In genomic region chr1:93689901-93690496, GRCm38 (mm10) we compare ENCODE assay signal across 23 mouse cellular contexts. TPM values are rescaled to one million over a fixed set of nuclear protein-coding genes. Genes with fewer than 3 reads are reported as not detected.
DNase-seq lines count a peak whose midpoint lies in the region; ATAC-seq and TF ChIP-seq lines count a peak whose summit lies in the region.
"Had no signal": no experiment of that assay in that cellular context is flagged by ENCODE, and none has a peak within 500 bp of the region (broad histone marks: within the 10 kb centered on the region; RNA-seq: fewer than 3 reads in every experiment).

No protein-coding gene starts in this region.

- H3K9ac ChIP-seq in forebrain, embryonic 11.5 days (ENCODE audit: low read length), result no peak overlapping the region
- no peak overlapping the region for H3K9ac ChIP-seq in forebrain, postnatal 0 days
- H3K9ac ChIP-seq in midbrain, embryonic 11.5 days (ENCODE audit: low read length), result no peak overlapping the region
- no peak overlapping the region for H3K9ac ChIP-seq in ES-E14 (ENCODE audit: insufficient read depth, low read depth, low read length, poor library complexity, severe bottlenecking)
- H3K9ac ChIP-seq: embryonic facial prominence, embryonic 12.5 days; forebrain, embryonic 12.5 days had no signal

- no peak overlapping the region for H3K4me3 ChIP-seq in forebrain, embryonic 11.5 days (ENCODE audit: low read depth, low read length)
- H3K4me3 ChIP-seq in forebrain, postnatal 0 days (ENCODE audit: low read depth, low read length), result no peak overlapping the region
- H3K4me3 ChIP-seq in midbrain, embryonic 11.5 days (ENCODE audit: low read depth, low read length), result no peak overlapping the region
- no peak overlapping the region for H3K4me3 ChIP-seq in midbrain, embryonic 10.5 days
- H3K4me3 ChIP-seq in ES-E14 (ENCODE audit: insufficient read depth in 1 of 2, low read depth in 1 of 2, low read length in 2 of 2, poor library complexity in 1 of 2, severe bottlenecking in 1 of 2), result no peak overlapping the region
- H3K4me3 ChIP-seq: embryonic facial prominence, embryonic 10.5 days; embryonic facial prominence, embryonic 12.5 days; forebrain, embryonic 12.5 days had no signal

- peak; percentile 37 for DNase-seq in forebrain, embryonic 11.5 days (ENCODE audit: low spot score)
- DNase-seq in forebrain, postnatal 0 days, result no peak
- DNase-seq in midbrain, embryonic 11.5 days (ENCODE audit: low spot score, missing footprints), result peak; percentile 33
- DNase-seq in midbrain, embryonic 10.5 days (ENCODE audit: low spot score), result no peak
- no peak for DNase-seq in ES-E14 (ENCODE audit: low read depth, low spot score)
- DNase-seq in spleen, postnatal 4 days (ENCODE audit: low spot score in 2 of 2), result no peak
- DNase-seq: adrenal gland, adult 8-10 months; adrenal gland, postnatal 14 days; adrenal gland, postnatal 36 days; B cell, adult 2 months; cerebellum, adult 11-12 months; cerebellum, adult 2 months; cerebellum, adult 9-10 months; cerebellum, postnatal 10 days; cerebellum, postnatal 25 days had no signal

- in situ Hi-C loops in ES-E14 (cut with MboI; ENCODE audit: low sequenced_read_pairs in 2 of 2, unreplicated experiment in 2 of 2), result no loop called here

- no peaks in the 10 kb centered on the region for H3K4me1 ChIP-seq in forebrain, embryonic 11.5 days (replicated peaks; ENCODE audit: control insufficient read depth, insufficient read depth, low read length)
- peaks cover 16% of the 10 kb centered on the region for H3K4me1 ChIP-seq in forebrain, postnatal 0 days (ENCODE audit: insufficient read depth)
- H3K4me1 ChIP-seq in midbrain, embryonic 11.5 days (ENCODE audit: control insufficient read depth, insufficient read depth, low read length), result no peaks in the 10 kb centered on the region
- H3K4me1 ChIP-seq in midbrain, embryonic 10.5 days, result peaks cover 22% of the 10 kb centered on the region
- peaks cover 0 to 7% of the 10 kb centered on the region in 2 experiments; a peak in 1 of 4 replicates for H3K4me1 ChIP-seq in ES-E14 (ENCODE audit: control insufficient read depth in 2 of 2, insufficient read depth in 2 of 2, low read length in 2 of 2, poor library complexity in 1 of 2)

- no peak overlapping the region for H3K27ac ChIP-seq in forebrain, embryonic 11.5 days (ENCODE audit: low read depth, low read length)
- no peak overlapping the region for H3K27ac ChIP-seq in forebrain, postnatal 0 days (ENCODE audit: low read depth, low read length)
- no peak overlapping the region for H3K27ac ChIP-seq in midbrain, embryonic 11.5 days (ENCODE audit: low read depth, low read length)
- no peak overlapping the region for H3K27ac ChIP-seq in midbrain, embryonic 10.5 days (replicated peaks)
- H3K27ac ChIP-seq in ES-E14 (ENCODE audit: insufficient read depth, low read depth, low read length, poor library complexity, severe bottlenecking), result no peak overlapping the region
- H3K27ac ChIP-seq: embryonic facial prominence, embryonic 10.5 days; embryonic facial prominence, embryonic 12.5 days; forebrain, embryonic 12.5 days had no signal

- no peak for TF ChIP-seq CTCF in forebrain, postnatal 0 days (IDR thresholded peaks at IDR 0.05; ENCODE audit: low read depth)

- no peak overlapping the region for H3K4me2 ChIP-seq in forebrain, embryonic 11.5 days (ENCODE audit: low read depth, low read length, severe bottlenecking)
- H3K4me2 ChIP-seq in forebrain, postnatal 0 days (ENCODE audit: low read depth), result no peak overlapping the region
- H3K4me2 ChIP-seq in midbrain, embryonic 11.5 days, result no peak overlapping the region
- H3K4me2 ChIP-seq: embryonic facial prominence, embryonic 12.5 days; forebrain, embryonic 12.5 days had no signal

- WGBS in forebrain, embryonic 11.5 days, result 80% methylated on average over 7 of the region's 7 CpGs
- 81% methylated on average over 7 of the region's 7 CpGs for WGBS in forebrain, postnatal 0 days
- 86% methylated on average over 7 of the region's 7 CpGs for WGBS in midbrain, embryonic 11.5 days
- 82% methylated on average over 7 of the region's 7 CpGs for WGBS in midbrain, embryonic 10.5 days

- no peaks in the 10 kb centered on the region for H3K9me3 ChIP-seq in forebrain, embryonic 11.5 days (ENCODE audit: control insufficient read depth, low read length)
- H3K9me3 ChIP-seq in forebrain, postnatal 0 days (ENCODE audit: low read length), result no peaks in the 10 kb centered on the region
- H3K9me3 ChIP-seq in midbrain, embryonic 11.5 days (ENCODE audit: control insufficient read depth, low read length), result no peaks in the 10 kb centered on the region
- no peaks in the 10 kb centered on the region for H3K9me3 ChIP-seq in midbrain, embryonic 10.5 days (replicated peaks)
- no peaks in the 10 kb centered on the region for H3K9me3 ChIP-seq in ES-E14 (ENCODE audit: control insufficient read depth, insufficient read depth, low read depth, low read length)
- H3K9me3 ChIP-seq: embryonic facial prominence, embryonic 10.5 days; embryonic facial prominence, embryonic 12.5 days; forebrain, embryonic 12.5 days had no signal

- ATAC-seq in forebrain, embryonic 11.5 days (replicated peaks; ENCODE audit: low FRiP score), result no peak
- no peak for ATAC-seq in forebrain, postnatal 0 days
- ATAC-seq in midbrain, embryonic 11.5 days (ENCODE audit: low FRiP score), result no peak
- ATAC-seq: activated CD4-positive, CD25-positive, alpha-beta regulatory T cell, adult 4 months; CD4-positive, CD25-positive, alpha-beta regulatory T cell, adult 4 months; forebrain, embryonic 14.5 days; forebrain, embryonic 16.5 days; Patski had no signal

- H3K36me3 ChIP-seq in forebrain, embryonic 11.5 days (ENCODE audit: control insufficient read depth, insufficient read depth, low read length), result no peaks in the 10 kb centered on the region; the same call in 1 of the 2 replicates
- peaks cover 27% of the 10 kb centered on the region for H3K36me3 ChIP-seq in forebrain, postnatal 0 days (ENCODE audit: insufficient read depth)
- no peaks in the 10 kb centered on the region for H3K36me3 ChIP-seq in midbrain, embryonic 11.5 days (ENCODE audit: control insufficient read depth, insufficient read depth, low read length)
- peaks cover 31% of the 10 kb centered on the region for H3K36me3 ChIP-seq in midbrain, embryonic 10.5 days
- H3K36me3 ChIP-seq in ES-E14 (ENCODE audit: control insufficient read depth, insufficient read depth, low read length, poor library complexity, severe bottlenecking), result peaks cover 17% of the 10 kb centered on the region

- peaks cover 3% of the 10 kb centered on the region for H3K27me3 ChIP-seq in forebrain, embryonic 11.5 days (ENCODE audit: control insufficient read depth, insufficient read depth, low read length)
- no peaks in the 10 kb centered on the region for H3K27me3 ChIP-seq in forebrain, postnatal 0 days (ENCODE audit: insufficient read depth, low read length)
- H3K27me3 ChIP-seq in midbrain, embryonic 11.5 days (ENCODE audit: control insufficient read depth, insufficient read depth, low read length), result peaks cover 12% of the 10 kb centered on the region
- H3K27me3 ChIP-seq in midbrain, embryonic 10.5 days (ENCODE audit: low read depth, poor library complexity, severe bottlenecking), result peaks cover 28% of the 10 kb centered on the region
- H3K27me3 ChIP-seq: Patski had no signal

TF ChIP-seq in ES-E14, 5 proteins besides CTCF, POLR2A, EP300 and RAD21:
- TF ChIP-seq HCFC1 (IDR thresholded peaks at IDR 0.05; ENCODE audit: borderline replicate concordance, insufficient read depth, low read length) (no peak), ZNF384 (IDR thresholded peaks at IDR 0.05; ENCODE audit: low read depth, low read length) (peak; percentile 63), MAFK (IDR thresholded peaks at IDR 0.05; ENCODE audit: insufficient read depth, low read depth, low read length) (no peak), CHD2 (IDR thresholded peaks at IDR 0.05; ENCODE audit: low read depth, low read length) (no peak), ZC3H11A (IDR thresholded peaks at IDR 0.05; ENCODE audit: borderline replicate concordance, low read depth, low read length) (no peak)
TF ChIP-seq in ES-E14: peak in this region for 1.

RNA-seq across cellular contexts. Expression of gene Bok, which starts 4.5 kb away (rescaled TPM):
- 44.0 and 48.6 TPM in 2 replicates for polyA plus RNA-seq in forebrain, embryonic 11.5 days (2014; fragmentation: Nextera tagmentation; extraction: Ambion mirVana)
- 94.6 and 119 TPM in 2 replicates for total RNA-seq in forebrain, postnatal 0 days (2014; rRNA removed)
- 113 and 150 TPM in 2 replicates for polyA plus RNA-seq in forebrain, postnatal 0 days (2015; fragmentation: Nextera tagmentation; extraction: Ambion mirVana)
- polyA plus RNA-seq in midbrain, embryonic 11.5 days (2014; fragmentation: Nextera tagmentation; extraction: Ambion mirVana), result 26.6 and 31.3 TPM in 2 replicates
- 42.9 and 43.8 TPM in 2 replicates for polyA plus RNA-seq in midbrain, embryonic 10.5 days (2016; fragmentation: Nextera tagmentation; extraction: Ambion mirVana)
- 21.1 and 26.9 TPM in 2 replicates for total RNA-seq in ES-E14 (2012; rRNA removed)
- polyA plus RNA-seq: activated CD4-positive, CD25-positive, alpha-beta regulatory T cell, adult 4 months; CD4-positive, CD25-positive, alpha-beta regulatory T cell, adult 4 months had no signal

RNA-seq across cellular contexts. Expression of gene Stk25, which starts 31.5 kb away (rescaled TPM):
- polyA plus RNA-seq in forebrain, embryonic 11.5 days (2014; fragmentation: Nextera tagmentation; extraction: Ambion mirVana), result 186 and 206 TPM in 2 replicates
- 278 and 312 TPM in 2 replicates for total RNA-seq in forebrain, postnatal 0 days (2014; rRNA removed)
- 371 and 381 TPM in 2 replicates for polyA plus RNA-seq in forebrain, postnatal 0 days (2015; fragmentation: Nextera tagmentation; extraction: Ambion mirVana)
- 187 and 198 TPM in 2 replicates for polyA plus RNA-seq in midbrain, embryonic 11.5 days (2014; fragmentation: Nextera tagmentation; extraction: Ambion mirVana)
- 165 and 198 TPM in 2 replicates for polyA plus RNA-seq in midbrain, embryonic 10.5 days (2016; fragmentation: Nextera tagmentation; extraction: Ambion mirVana)
- 62.0 and 79.3 TPM in 2 replicates for total RNA-seq in ES-E14 (2012; rRNA removed)

Comparison
In these comparisons a context has a peak if more than half of its experiments do, and no peak if none do; other contexts are left out.
1. DNase-seq: peak in forebrain, embryonic 11.5 days (single experiment) and midbrain, embryonic 11.5 days (single experiment); none in forebrain, postnatal 0 days (single experiment), midbrain, embryonic 10.5 days (single experiment), ES-E14 (single experiment) and spleen, postnatal 4 days (0 of 2).